Mouse (Mus musculus) G1E (cell line): Measurements from ENCODE around the gene Dab1. TPM values are rescaled to one million over a fixed set of nuclear protein-coding genes. Genes with fewer than 3 reads are reported as not detected.

ENCODE experiments used
- ATAC-seq: 2 replicates; pipeline ENCODE4 v1.8.0; 2016; ENCODE audit warnings: mild to moderate bottlenecking; ENCODE audit not compliant: insufficient number of reproducible peaks, poor library complexity, low FRiP score, severe bottlenecking; ENCODE audit errors: extremely low read depth
- DNase-seq: peaks from one replicate; pipeline ENCODE4 v3.0.0; 2012; ENCODE audit warnings: low spot score
- H3K27me3 ChIP-seq: 2 replicates; pipeline ENCODE4 v1.6.1; 2012; ENCODE audit warnings: mild to moderate bottlenecking, low read length, inconsistent platforms; ENCODE audit not compliant: insufficient read depth
- H3K36me3 ChIP-seq: replicated peaks from 2 replicates; pipeline ENCODE3; 2012; ENCODE audit warnings: mild to moderate bottlenecking, inconsistent platforms
- H3K4me1 ChIP-seq: 2 replicates; pipeline ENCODE4 v1.6.1; 2012; ENCODE audit warnings: low read depth, low read length, inconsistent platforms, mixed read lengths; ENCODE audit not compliant: insufficient read depth
- H3K4me3 ChIP-seq: 2 replicates; pipeline ENCODE4 v1.5.1; 2012; ENCODE audit warnings: low read depth, mild to moderate bottlenecking, inconsistent platforms, low read length, moderate library complexity, mixed read lengths
- H3K9me3 ChIP-seq: replicated peaks from 2 replicates; pipeline ENCODE4 v1.6.1; 2012; ENCODE audit warnings: inconsistent platforms
- CTCF ChIP-seq: IDR thresholded peaks from 2 replicates; pipeline ENCODE4 v1.5.1; 2012; ENCODE audit warnings: low read depth, low read length, inconsistent platforms, mixed read lengths
- GATA1 ChIP-seq: IDR thresholded peaks from 2 replicates; pipeline ENCODE4 v1.6.1; 2012; ENCODE audit warnings: borderline replicate concordance, low read length, inconsistent platforms, mixed read lengths
- GATA2 ChIP-seq: IDR thresholded peaks from 2 replicates; pipeline ENCODE4 v1.6.1; 2012; ENCODE audit warnings: low read depth, low read length, inconsistent platforms, borderline replicate concordance
- POLR2AphosphoS5 ChIP-seq: IDR thresholded peaks from 2 replicates; pipeline ENCODE4 v1.6.1; 2012; ENCODE audit warnings: low read depth, low read length, inconsistent platforms; ENCODE audit not compliant: insufficient replicate concordance
- TAL1 ChIP-seq: conservative IDR thresholded peaks from 2 replicates; pipeline ENCODE4 v1.6.1; 2012; ENCODE audit warnings: low read depth, low read length, inconsistent platforms, mixed read lengths
- polyA plus RNA-seq: library from polyadenylated mRNA; stranded (reverse); fragments of >175 nt; gene quantifications from 2 replicates; pipeline ENCODE4 v1.2.3, GENCODE M21; 2012
- total RNA-seq, 2 experiments: library from RNA; stranded (forward) in 1 of 2; stranded (reverse) in 1 of 2; fragments of 200-1000 nt in 1 of 2; fragments of >200 nt in 1 of 2; fragmentation: Nextera tagmentation in 1 of 2; gene quantifications; 2 replicates each; pipeline ENCODE4 v1.2.3; 2014 to 2017

Dab1 gene
- total and polyA plus RNA-seq, 3 experiments, result 0.16 TPM; not detected in 2

GRCm38 (mm10) chr4:104275260-104275659 lies 656.1 kb downstream of the Dab1 start:
- TF ChIP-seq GATA2 (no peak), POLR2AphosphoS5 (no peak), GATA1 (no peak), TAL1 (no peak), CTCF (no peak)
- no peak for ATAC-seq
- no peaks in the 10 kb centered on the region for H3K4me1 ChIP-seq
- H3K36me3 ChIP-seq, result no peaks in the 10 kb centered on the region
- H3K27me3 ChIP-seq, result no peaks in the 10 kb centered on the region
- DNase-seq, result no peak
- H3K4me3 ChIP-seq, result no peak overlapping the region
- peaks cover 21% of the 10 kb centered on the region for H3K9me3 ChIP-seq

DNA sequence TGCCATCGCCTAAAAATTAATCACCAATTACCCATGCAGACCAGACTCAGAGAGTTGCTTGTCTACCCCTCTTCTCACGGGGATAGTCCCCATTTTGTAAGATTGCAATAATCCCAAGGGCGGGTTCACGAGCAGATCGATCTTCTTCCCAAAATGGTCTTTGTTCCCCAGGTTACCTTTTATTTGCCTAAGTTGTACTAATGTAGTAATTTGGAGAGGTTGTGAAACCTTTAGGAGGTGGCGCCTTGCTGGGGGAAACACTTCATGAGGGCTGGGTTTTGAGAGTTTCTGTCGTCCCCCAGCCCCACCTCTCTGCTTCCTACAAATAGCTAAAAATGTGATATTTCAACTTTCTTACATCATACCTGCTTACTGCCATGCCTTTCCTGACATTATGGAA lies 657.8 kb downstream of the Dab1 start:
- H3K9me3 ChIP-seq, result peaks cover 32% of the 10 kb centered on the region
- H3K36me3 ChIP-seq, result no peaks in the 10 kb centered on the region
- no peak overlapping the region for H3K4me3 ChIP-seq
- H3K27me3 ChIP-seq, result no peaks in the 10 kb centered on the region
- H3K4me1 ChIP-seq, result no peaks in the 10 kb centered on the region
- no peak for TF ChIP-seq GATA2
- TF ChIP-seq GATA1, result no peak
- no peak for TF ChIP-seq CTCF
- no peak for TF ChIP-seq TAL1
- TF ChIP-seq POLR2AphosphoS5, result no peak
- ATAC-seq (no peak), DNase-seq (no peak)

GRCm38 (mm10) chr4:104281518-104281917 lies 662.4 kb downstream of the Dab1 start:
- H3K4me1 ChIP-seq, result no peaks in the 10 kb centered on the region
- H3K27me3 ChIP-seq, result no peaks in the 10 kb centered on the region
- H3K36me3 ChIP-seq, result no peaks in the 10 kb centered on the region
- ATAC-seq (no peak), DNase-seq (no peak)
- TF ChIP-seq TAL1, result no peak
- no peak for TF ChIP-seq CTCF
- TF ChIP-seq GATA1, result no peak
- TF ChIP-seq POLR2AphosphoS5, result no peak
- no peak for TF ChIP-seq GATA2
- H3K4me3 ChIP-seq, result no peak overlapping the region
- peaks cover 44% of the 10 kb centered on the region for H3K9me3 ChIP-seq

GRCm38 (mm10) chr4:104283906-104284305 lies 664.7 kb downstream of the Dab1 start:
- Histone ChIP-seq H3K27me3 (no peaks in the 10 kb centered on the region), H3K4me3 (no peak overlapping the region), H3K36me3 (no peaks in the 10 kb centered on the region), H3K4me1 (no peaks in the 10 kb centered on the region), H3K9me3 (peaks cover 43% of the 10 kb centered on the region)
- TF ChIP-seq GATA2 (no peak), GATA1 (no peak), TAL1 (no peak), CTCF (no peak), POLR2AphosphoS5 (no peak)
- no peak for ATAC-seq
- DNase-seq, result no peak

DNA sequence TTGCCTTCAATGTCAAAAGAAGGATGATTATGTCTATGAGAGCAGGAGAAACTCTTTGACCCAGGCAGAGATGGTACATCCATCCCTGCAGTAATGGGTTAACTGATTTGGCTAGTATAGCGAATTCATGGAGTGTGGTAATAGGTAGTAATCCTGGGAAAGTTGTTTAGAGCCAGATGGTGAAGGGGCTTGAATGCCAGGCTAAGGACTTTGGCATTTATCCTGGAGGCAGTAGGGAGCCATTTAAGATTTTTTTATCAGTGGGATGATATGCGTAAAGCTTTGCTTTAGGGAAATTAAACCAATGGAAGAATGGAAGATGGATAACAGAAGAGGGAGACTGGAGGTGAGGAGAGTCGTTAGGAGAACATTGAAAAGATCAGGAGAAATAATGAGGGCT lies 669.2 kb downstream of the Dab1 start:
- DNase-seq, result no peak
- H3K4me1 ChIP-seq, result no peaks in the 10 kb centered on the region
- ATAC-seq, result no peak
- no peak for TF ChIP-seq GATA1
- no peak for TF ChIP-seq CTCF
- H3K36me3 ChIP-seq, result no peaks in the 10 kb centered on the region
- peaks cover 27% of the 10 kb centered on the region for H3K9me3 ChIP-seq
- no peaks in the 10 kb centered on the region for H3K27me3 ChIP-seq
- H3K4me3 ChIP-seq, result no peak overlapping the region

DNA sequence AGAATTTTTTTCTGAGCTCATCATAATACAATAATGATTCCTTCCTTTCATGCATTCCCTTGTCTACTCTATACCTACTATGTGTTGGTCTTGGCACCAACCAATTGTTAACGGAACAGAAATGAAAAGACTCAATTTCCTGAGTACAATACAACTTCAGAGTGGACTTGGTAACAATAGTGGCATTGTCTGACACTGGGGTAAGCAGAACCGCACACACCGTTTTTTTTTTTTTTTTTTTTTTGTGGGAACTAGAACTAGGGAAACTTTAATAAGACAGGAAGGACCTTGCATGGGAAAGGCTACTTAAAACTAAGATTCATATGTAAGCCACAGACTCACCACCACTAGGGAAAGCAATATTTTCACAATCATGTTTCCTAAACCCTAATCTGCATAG lies 682.6 kb downstream of the Dab1 start:
- Histone ChIP-seq H3K4me1 (no peaks in the 10 kb centered on the region), H3K27me3 (no peaks in the 10 kb centered on the region), H3K9me3 (peaks cover 26% of the 10 kb centered on the region), H3K36me3 (no peaks in the 10 kb centered on the region), H3K4me3 (no peak overlapping the region)
- DNase-seq (no peak), ATAC-seq (no peak)
- TF ChIP-seq CTCF (no peak), GATA1 (no peak), POLR2AphosphoS5 (no peak), GATA2 (no peak), TAL1 (no peak)
